Mouse (Mus musculus) lung, postnatal 0 days (tissue): Measurements from ENCODE around the gene 5330417H12Rik.

Experiments used
- CTCF ChIP-seq: IDR thresholded peaks from 2 replicates; pipeline ENCODE4 v1.5.1; 2016; ENCODE audit warnings: antibody characterized with exemption, mild to moderate bottlenecking
- EP300 ChIP-seq: IDR thresholded peaks from 2 replicates; pipeline ENCODE4 v1.6.1; 2016; ENCODE audit warnings: antibody characterized with exemption, mild to moderate bottlenecking, control low read depth

DNA sequence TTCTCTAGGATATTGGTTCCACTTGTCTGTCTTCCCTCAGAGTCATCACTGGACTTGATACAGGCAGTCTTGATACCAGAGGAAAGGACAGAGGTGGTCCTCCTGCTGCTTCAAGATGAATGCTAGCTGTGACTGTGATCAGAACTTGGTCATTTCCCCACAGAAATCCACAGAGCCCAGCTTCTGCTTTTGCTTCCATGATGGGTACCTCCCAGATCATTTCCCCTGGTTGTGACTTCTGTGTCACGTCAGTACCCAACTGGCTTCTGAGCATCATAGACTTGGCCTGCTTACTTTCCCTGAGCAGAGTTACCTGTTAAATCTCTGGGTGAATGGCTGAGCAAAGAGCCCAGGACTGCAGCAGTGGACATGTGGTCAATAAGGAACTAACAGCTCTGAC, 17.2 kb downstream of the 5330417H12Rik start:
- TF ChIP-seq CTCF, result no peak
- TF ChIP-seq EP300, result no peak
